Mouse (Mus musculus): ENCODE data around the gene Ndufaf1.

Gene Ndufaf1

GRCm38 (mm10) chr2:119617841-119618198 lies 44.8 kb downstream of the Ndufaf1 start:
- DNase-seq: no peak

- DNase-seq: no peak
These were observed 55.6 kb downstream of the Ndufaf1 start for GRCm38 (mm10) chr2:119607023-119607422.

Data from kidney, adult 9 months (tissue).